Mouse (Mus musculus) lung, embryonic 16.5 days (tissue): ENCODE measurements at regions not wholly inside any gene's neighbourhood (a gene's known extent, or its start where the extent isn't known, plus 50 kb on each side); places are given as distances from the start of the nearest gene placed in this dataset.

Source experiments
- ATAC-seq: fragments of 200-750 bp; cut with Nextera tagmentation; 2 replicates; pipeline ENCODE4 v1.8.0; 2017; ENCODE audit warnings: low read depth, mild to moderate bottlenecking, moderate library complexity
- H3K27ac ChIP-seq: fragments of 300-500 bp; sonication (generic); 2 replicates; pipeline ENCODE4 v1.5.1; 2014; ENCODE audit warnings: mild to moderate bottlenecking, control low read depth, low read length
- H3K27me3 ChIP-seq: fragments of 300-500 bp; sonication (generic); 2 replicates; pipeline ENCODE4 v1.6.1; 2014; ENCODE audit warnings: low read depth, low read length, mixed read lengths; ENCODE audit not compliant: control insufficient read depth, insufficient read depth
- H3K36me3 ChIP-seq: fragments of 300-500 bp; sonication (generic); 2 replicates; pipeline ENCODE4 v1.6.1; 2014; ENCODE audit warnings: low read length; ENCODE audit not compliant: control insufficient read depth, insufficient read depth
- H3K4me1 ChIP-seq: fragments of 300-500 bp; sonication (generic); replicated peaks from 2 replicates; pipeline ENCODE4 v1.6.1; 2014; ENCODE audit warnings: low read length, mixed read lengths; ENCODE audit not compliant: control insufficient read depth, insufficient read depth
- H3K4me2 ChIP-seq: fragments of 300-500 bp; sonication (generic); 2 replicates; pipeline ENCODE4 v1.6.1; 2014; ENCODE audit warnings: low read depth, low read length, control low read depth
- H3K4me3 ChIP-seq: fragments of 300-500 bp; sonication (generic); 2 replicates; pipeline ENCODE4 v1.5.1; 2014; ENCODE audit warnings: mild to moderate bottlenecking, low read length, control low read depth
- H3K9ac ChIP-seq: fragments of 300-500 bp; sonication (generic); 2 replicates; pipeline ENCODE4 v1.6.1; 2014; ENCODE audit warnings: low read length, control low read depth
- H3K9me3 ChIP-seq: fragments of 300-500 bp; sonication (generic); 2 replicates; pipeline ENCODE4 v1.6.1; 2016; ENCODE audit warnings: low read length; ENCODE audit not compliant: control insufficient read depth
- WGBS: fragments of 180-500 bp; shearing (Covaris S2); extraction: QIAGEN DNeasy Blood & Tissue Kit; methylation state at CpG from one replicate; pipeline ENCODE4 v1.1.7; 2014; 5-methylcytosine and 5-hydroxymethylcytosine counted together

- WGBS, result 78% methylated on average over 9 of the region's 9 CpGs
Measured at GRCm38 (mm10) chr7:123059718-123060337, 63.9 kb upstream of the Tnrc6a start.

GRCm38 (mm10) chr7:123063264-123064011 is 60.2 kb upstream of the Tnrc6a start:
- WGBS, result 53% methylated on average over 13 of the region's 13 CpGs
- ATAC-seq, result no peak
- no peak overlapping the region for H3K9ac ChIP-seq
- no peaks in the 10 kb centered on the region for H3K27me3 ChIP-seq
- H3K4me3 ChIP-seq, result no peak overlapping the region
- no peak overlapping the region for H3K4me2 ChIP-seq
- no peaks in the 10 kb centered on the region for H3K9me3 ChIP-seq
- H3K36me3 ChIP-seq, result no peaks in the 10 kb centered on the region
- H3K4me1 ChIP-seq, result no peaks in the 10 kb centered on the region; the same call in 1 of the 2 replicates
- H3K27ac ChIP-seq, result no peak overlapping the region

More at GRCm38 (mm10) chr7:123059718-123060337, 63.9 kb upstream of the Tnrc6a start:
- Histone ChIP-seq H3K4me1 (no peaks in the 10 kb centered on the region), H3K4me3 (no peak overlapping the region), H3K9ac (no peak overlapping the region), H3K4me2 (no peak overlapping the region), H3K36me3 (no peaks in the 10 kb centered on the region), H3K9me3 (no peaks in the 10 kb centered on the region), H3K27me3 (no peaks in the 10 kb centered on the region), H3K27ac (no peak overlapping the region)
- no peak for ATAC-seq

GRCm38 (mm10) chr7:123065951-123066351 is 57.7 kb upstream of the Tnrc6a start:
- Histone ChIP-seq H3K4me2 (peak overlapping the region; percentile 16; the same call in 1 of the 2 replicates), H3K27ac (no peak overlapping the region), H3K9ac (no peak overlapping the region), H3K4me1 (peaks cover 4% of the 10 kb centered on the region; the same call in 1 of the 2 replicates), H3K27me3 (no peaks in the 10 kb centered on the region), H3K9me3 (no peaks in the 10 kb centered on the region), H3K4me3 (no peak overlapping the region), H3K36me3 (no peaks in the 10 kb centered on the region)
- 70% methylated on average over 13 of the region's 13 CpGs for WGBS
- ATAC-seq, result no peak

- no peaks in the 10 kb centered on the region for H3K27me3 ChIP-seq
- no peak overlapping the region for H3K9ac ChIP-seq
- H3K4me1 ChIP-seq, result peaks cover 4% of the 10 kb centered on the region; the same call in 1 of the 2 replicates
- no peaks in the 10 kb centered on the region for H3K36me3 ChIP-seq
- H3K9me3 ChIP-seq, result no peaks in the 10 kb centered on the region
- no peak overlapping the region for H3K4me2 ChIP-seq
- 89% methylated on average over 1 of the region's 1 CpGs for WGBS
- H3K4me3 ChIP-seq, result no peak overlapping the region
- H3K27ac ChIP-seq, result no peak overlapping the region
- ATAC-seq, result no peak
Measured at GRCm38 (mm10) chr7:123067396-123067795, 56.3 kb upstream of the Tnrc6a start.

GRCm38 (mm10) chr7:123068241-123068640 is 55.4 kb upstream of the Tnrc6a start:
- Histone ChIP-seq H3K27me3 (no peaks in the 10 kb centered on the region), H3K4me3 (no peak overlapping the region), H3K9me3 (no peaks in the 10 kb centered on the region), H3K36me3 (no peaks in the 10 kb centered on the region), H3K4me1 (peaks cover 4% of the 10 kb centered on the region; the same call in 1 of the 2 replicates), H3K4me2 (no peak overlapping the region), H3K27ac (no peak overlapping the region), H3K9ac (no peak overlapping the region)
- no peak for ATAC-seq
- 42% methylated on average over 1 of the region's 1 CpGs for WGBS

GRCm38 (mm10) chr7:123068715-123069273 is 54.9 kb upstream of the Tnrc6a start:
- Histone ChIP-seq H3K27me3 (no peaks in the 10 kb centered on the region), H3K4me2 (no peak overlapping the region), H3K4me3 (no peak overlapping the region), H3K9ac (no peak overlapping the region), H3K9me3 (no peaks in the 10 kb centered on the region), H3K4me1 (peaks cover 4% of the 10 kb centered on the region; the same call in 1 of the 2 replicates), H3K27ac (no peak overlapping the region), H3K36me3 (no peaks in the 10 kb centered on the region)
- 35% methylated on average over 9 of the region's 9 CpGs for WGBS
- no peak for ATAC-seq

- 50% methylated on average over 4 of the region's 4 CpGs for WGBS
- H3K36me3 ChIP-seq, result no peaks in the 10 kb centered on the region
- ATAC-seq, result no peak
Measured at GRCm38 (mm10) chr7:123069280-123069679, 54.4 kb upstream of the Tnrc6a start.

GRCm38 (mm10) chr7:123070861-123071260 is 52.8 kb upstream of the Tnrc6a start:
- no peak overlapping the region for H3K4me2 ChIP-seq
- H3K9me3 ChIP-seq, result no peaks in the 10 kb centered on the region
- H3K27me3 ChIP-seq, result no peaks in the 10 kb centered on the region
- no peak overlapping the region for H3K27ac ChIP-seq
- no peak overlapping the region for H3K4me3 ChIP-seq
- peaks cover 4% of the 10 kb centered on the region; the same call in 1 of the 2 replicates for H3K4me1 ChIP-seq
- no peaks in the 10 kb centered on the region for H3K36me3 ChIP-seq
- 35% methylated on average over 4 of the region's 4 CpGs for WGBS
- ATAC-seq, result peak; percentile 84
- H3K9ac ChIP-seq, result no peak overlapping the region

More at GRCm38 (mm10) chr7:123069280-123069679, 54.4 kb upstream of the Tnrc6a start:
- Histone ChIP-seq H3K4me2 (no peak overlapping the region), H3K9me3 (no peaks in the 10 kb centered on the region), H3K27ac (no peak overlapping the region), H3K4me1 (peaks cover 4% of the 10 kb centered on the region; the same call in 1 of the 2 replicates), H3K27me3 (no peaks in the 10 kb centered on the region), H3K4me3 (no peak overlapping the region), H3K9ac (no peak overlapping the region)
